Mouse (Mus musculus): ENCODE results near the gene Trmt112. TPM values are rescaled to one million over a fixed set of nuclear protein-coding genes. Genes with fewer than 3 reads are reported as not detected.

Gene Trmt112
- polyA plus RNA-seq, 1 experiment from 2014 or later: 111 TPM

DNA sequence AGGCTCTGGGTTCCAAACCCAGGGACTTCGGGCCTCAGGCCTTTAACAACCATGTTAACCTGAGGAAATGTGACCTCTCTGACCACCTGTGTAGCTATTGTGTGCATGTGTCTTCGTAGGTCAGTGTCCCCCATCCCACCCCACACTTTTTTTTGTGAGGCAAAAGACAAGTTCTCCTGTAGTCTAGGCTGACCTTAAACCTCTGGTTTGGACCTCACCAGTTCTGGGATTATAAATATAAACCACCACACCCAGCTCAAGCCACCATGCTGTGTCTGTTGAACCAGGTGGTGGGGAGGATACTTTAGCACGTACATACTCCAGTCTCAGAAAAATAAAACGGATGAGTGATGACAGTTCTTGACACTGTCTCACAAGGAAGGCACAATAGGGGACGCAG, 40.5 kb downstream of the Trmt112 start:
- Histone ChIP-seq H3K4me1 (ENCODE audit: control insufficient read depth, insufficient read depth, low read length) (peaks cover 27% of the 10 kb centered on the region), H3K9me3 (replicated peaks; ENCODE audit: control insufficient read depth, low read length) (no peaks in the 10 kb centered on the region), H3K4me3 (replicated peaks; ENCODE audit: low read length) (peak overlapping the region; percentile 68), H3K9ac (ENCODE audit: low read length) (peak overlapping the region; percentile 82), H3K27ac (ENCODE audit: low read length) (peak overlapping the region; percentile 98), H3K4me2 (ENCODE audit: low read depth, low read length) (peak overlapping the region; percentile 62), H3K36me3 (ENCODE audit: control insufficient read depth, insufficient read depth, low read length) (peaks cover 2% of the 10 kb centered on the region), H3K27me3 (ENCODE audit: control insufficient read depth, insufficient read depth, low read length) (no peaks in the 10 kb centered on the region)
- 51% methylated on average over 5 of the region's 5 CpGs for WGBS
- ATAC-seq (ENCODE audit: insufficient read depth, low FRiP score): no peak

DNA sequence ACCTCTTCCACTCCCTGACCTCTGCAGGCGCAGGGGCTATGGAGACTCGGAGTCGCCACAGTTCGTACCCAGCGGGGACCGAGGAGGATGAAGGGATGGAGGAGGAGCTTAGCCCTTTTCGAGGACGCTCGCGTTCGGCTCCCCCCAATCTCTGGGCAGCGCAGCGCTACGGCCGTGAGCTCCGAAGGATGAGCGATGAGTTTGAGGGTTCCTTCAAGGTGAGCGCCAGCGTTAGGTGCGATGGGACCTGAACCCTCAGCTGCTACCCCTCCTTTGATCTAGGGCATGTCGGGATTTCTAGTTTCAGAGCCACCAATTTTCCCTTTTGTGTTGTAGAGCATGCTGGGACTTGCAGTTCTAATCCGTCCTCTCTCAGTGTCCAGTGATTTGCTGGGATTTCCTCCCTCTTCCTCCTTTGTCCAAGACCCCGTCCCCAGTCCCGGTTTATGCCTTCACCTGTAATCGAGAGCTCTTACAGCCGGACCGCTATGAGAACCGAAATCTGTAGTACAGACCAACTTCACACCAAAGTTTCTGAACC, 41.2 kb downstream of the Trmt112 start:
- peak overlapping the region; percentile 98 for H3K27ac ChIP-seq (ENCODE audit: low read length)
- peaks cover 9% of the 10 kb centered on the region for H3K36me3 ChIP-seq (ENCODE audit: control insufficient read depth, insufficient read depth, low read length)
- peak overlapping the region; percentile 62 for H3K4me2 ChIP-seq (ENCODE audit: low read depth, low read length)
- peak; percentile 35; the same call in 1 of the 2 replicates for ATAC-seq (ENCODE audit: insufficient read depth, low FRiP score)
- H3K4me1 ChIP-seq (ENCODE audit: control insufficient read depth, insufficient read depth, low read length): peaks cover 27% of the 10 kb centered on the region
- H3K9me3 ChIP-seq (replicated peaks; ENCODE audit: control insufficient read depth, low read length): no peaks in the 10 kb centered on the region
- WGBS: under 1% methylated on average over 28 of the region's 28 CpGs
- H3K27me3 ChIP-seq (ENCODE audit: control insufficient read depth, insufficient read depth, low read length): no peaks in the 10 kb centered on the region
- H3K9ac ChIP-seq (ENCODE audit: low read length): peak overlapping the region; percentile 82
- H3K4me3 ChIP-seq (replicated peaks; ENCODE audit: low read length): peak overlapping the region; percentile 68

DNA sequence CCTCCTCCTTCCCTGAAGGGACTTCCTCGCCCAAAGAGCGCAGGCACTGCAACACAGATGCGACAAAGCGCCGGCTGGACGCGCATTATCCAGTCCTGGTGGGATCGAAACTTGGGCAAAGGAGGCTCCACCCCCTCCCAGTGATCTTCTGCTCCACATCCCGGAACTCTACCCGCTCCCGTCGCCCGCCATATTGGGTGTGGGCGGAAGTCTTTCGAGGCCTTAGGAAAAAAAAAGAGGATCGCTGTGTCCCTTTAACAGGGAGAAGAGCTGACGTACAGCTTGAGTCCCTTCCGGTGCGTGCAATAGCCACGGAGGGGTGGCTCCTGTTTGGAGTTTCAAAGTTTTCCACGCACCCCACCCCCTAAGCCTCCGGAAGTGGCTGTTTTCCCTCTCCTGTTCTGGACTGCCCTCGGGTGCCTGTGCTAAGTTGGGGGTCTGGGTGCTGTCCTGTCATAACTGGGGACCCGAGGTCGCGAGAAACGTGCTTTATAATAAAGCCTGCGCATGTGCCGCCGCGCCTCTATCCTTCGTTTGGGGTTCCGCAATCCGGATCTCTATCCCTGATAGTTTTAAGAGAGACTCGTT, 42.0 kb downstream of the Trmt112 start:
- H3K4me1 ChIP-seq (ENCODE audit: control insufficient read depth, insufficient read depth, low read length): peaks cover 27% of the 10 kb centered on the region
- peaks cover 10% of the 10 kb centered on the region for H3K36me3 ChIP-seq (ENCODE audit: control insufficient read depth, insufficient read depth, low read length)
- peak overlapping the region; percentile 68 for H3K4me3 ChIP-seq (replicated peaks; ENCODE audit: low read length)
- no peaks in the 10 kb centered on the region for H3K27me3 ChIP-seq (ENCODE audit: control insufficient read depth, insufficient read depth, low read length)
- under 1% methylated on average over 35 of the region's 35 CpGs for WGBS
- H3K9me3 ChIP-seq (replicated peaks; ENCODE audit: control insufficient read depth, low read length): no peaks in the 10 kb centered on the region
- peak overlapping the region; percentile 62 for H3K4me2 ChIP-seq (ENCODE audit: low read depth, low read length)
- peak overlapping the region; percentile 82 for H3K9ac ChIP-seq (ENCODE audit: low read length)
- ATAC-seq (ENCODE audit: insufficient read depth, low FRiP score): peak; percentile 81
- peak overlapping the region; percentile 98 for H3K27ac ChIP-seq (ENCODE audit: low read length)

DNA sequence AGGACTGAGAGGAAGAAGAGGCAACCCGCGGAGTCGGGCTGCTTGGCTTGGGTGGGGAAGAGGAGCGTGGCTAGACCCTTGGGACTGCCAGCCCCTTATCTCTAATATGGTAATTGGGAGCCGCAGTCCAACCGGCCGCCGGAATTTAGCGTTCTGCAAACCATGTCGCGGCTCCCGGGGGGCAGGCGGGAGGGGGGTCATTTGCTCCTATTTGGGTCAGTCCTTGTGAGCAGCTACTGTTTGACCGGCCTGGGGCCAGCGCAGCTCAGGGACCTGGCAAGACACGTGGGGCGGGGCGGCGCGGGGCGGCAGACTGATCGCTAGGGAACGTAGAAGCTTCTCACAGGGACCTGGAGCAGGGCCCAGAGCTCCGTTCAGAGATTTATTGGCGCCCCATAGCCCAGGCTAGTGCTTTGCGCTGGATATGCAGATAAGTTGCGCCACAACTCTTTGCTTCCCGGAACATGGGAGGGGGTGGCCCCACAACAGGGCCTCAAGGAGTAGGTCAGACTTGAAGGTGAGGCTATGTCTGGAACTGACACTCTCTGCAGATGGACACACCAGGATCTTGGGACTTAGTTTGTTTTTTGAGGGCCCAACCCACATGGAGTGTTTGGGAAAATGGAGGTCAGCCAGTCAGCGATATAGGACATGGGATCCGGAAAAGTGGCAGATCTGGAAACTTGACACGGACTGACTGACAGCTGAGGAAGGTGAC, 42.7 kb downstream of the Trmt112 start:
- H3K27ac ChIP-seq (ENCODE audit: low read length): peak overlapping the region; percentile 98

DNA sequence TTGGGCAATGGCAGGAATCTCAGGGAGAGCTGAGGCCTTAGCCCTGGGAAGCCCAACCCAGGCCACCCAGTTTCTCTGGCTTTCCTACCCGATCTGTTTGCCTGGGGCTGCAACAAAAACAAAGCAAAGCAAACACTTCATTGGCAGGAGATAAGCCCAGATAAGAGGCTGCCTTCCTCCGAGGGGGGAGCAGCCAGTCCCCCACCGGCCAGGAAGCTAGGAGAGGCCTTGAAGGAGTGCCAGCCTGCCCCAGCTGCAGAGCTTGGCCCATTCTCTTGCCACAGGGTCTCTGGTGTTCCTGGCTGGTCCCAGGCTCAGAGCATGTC, 43.2 kb downstream of the Trmt112 start:
- WGBS: 8% methylated on average over 3 of the region's 3 CpGs
- no peaks in the 10 kb centered on the region for H3K27me3 ChIP-seq (ENCODE audit: control insufficient read depth, insufficient read depth, low read length)
- H3K36me3 ChIP-seq (ENCODE audit: control insufficient read depth, insufficient read depth, low read length): peaks cover 10% of the 10 kb centered on the region
- H3K9ac ChIP-seq (ENCODE audit: low read length): peak overlapping the region; percentile 82
- H3K27ac ChIP-seq (ENCODE audit: low read length): peak overlapping the region; percentile 98
- peaks cover 27% of the 10 kb centered on the region for H3K4me1 ChIP-seq (ENCODE audit: control insufficient read depth, insufficient read depth, low read length)
- H3K9me3 ChIP-seq (replicated peaks; ENCODE audit: control insufficient read depth, low read length): no peaks in the 10 kb centered on the region
- peak overlapping the region; percentile 62 for H3K4me2 ChIP-seq (ENCODE audit: low read depth, low read length)
- peak; percentile 18; the same call in 1 of the 2 replicates for ATAC-seq (ENCODE audit: insufficient read depth, low FRiP score)
- H3K4me3 ChIP-seq (replicated peaks; ENCODE audit: low read length): peak overlapping the region; percentile 68

More for the DNA sequence above, 42.7 kb downstream of the Trmt112 start:
- peaks cover 10% of the 10 kb centered on the region for H3K36me3 ChIP-seq (ENCODE audit: control insufficient read depth, insufficient read depth, low read length)
- H3K27me3 ChIP-seq (ENCODE audit: control insufficient read depth, insufficient read depth, low read length): no peaks in the 10 kb centered on the region
- H3K4me2 ChIP-seq (ENCODE audit: low read depth, low read length): peak overlapping the region; percentile 62
- peak overlapping the region; percentile 82 for H3K9ac ChIP-seq (ENCODE audit: low read length)
- H3K4me3 ChIP-seq (replicated peaks; ENCODE audit: low read length): peak overlapping the region; percentile 68
- 2% methylated on average over 31 of the region's 31 CpGs for whole genome bisulfite sequencing
- peaks cover 27% of the 10 kb centered on the region for H3K4me1 ChIP-seq (ENCODE audit: control insufficient read depth, insufficient read depth, low read length)
- ATAC-seq (ENCODE audit: insufficient read depth, low FRiP score): peak; percentile 41
- no peaks in the 10 kb centered on the region for H3K9me3 ChIP-seq (replicated peaks; ENCODE audit: control insufficient read depth, low read length)

DNA sequence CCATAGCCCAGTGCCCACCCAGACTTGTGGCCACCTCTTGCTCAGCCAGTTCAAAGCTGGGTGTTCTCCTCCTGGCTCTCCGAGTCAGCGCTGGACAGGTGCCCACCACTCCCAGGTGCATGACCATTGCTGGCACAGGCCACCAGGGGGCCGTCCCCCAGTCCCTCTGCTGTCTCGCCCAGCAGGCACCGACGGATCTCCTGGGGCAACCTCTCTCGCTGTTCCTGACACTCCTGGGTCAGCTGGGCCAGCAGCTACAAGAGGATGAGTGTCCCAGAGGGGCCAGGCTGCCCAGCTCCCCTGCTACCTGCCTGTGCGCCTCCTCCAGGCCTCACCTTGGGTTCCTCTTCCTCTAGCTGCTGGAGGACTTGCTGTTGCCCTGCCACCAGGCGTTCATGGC, 44.5 kb downstream of the Trmt112 start:
- peaks cover 27% of the 10 kb centered on the region for H3K4me1 ChIP-seq (ENCODE audit: control insufficient read depth, insufficient read depth, low read length)
- H3K27ac ChIP-seq (ENCODE audit: low read length): no peak overlapping the region
- no peak overlapping the region for H3K4me3 ChIP-seq (replicated peaks; ENCODE audit: low read length)
- ATAC-seq (ENCODE audit: insufficient read depth, low FRiP score): no peak
- no peaks in the 10 kb centered on the region for H3K9me3 ChIP-seq (replicated peaks; ENCODE audit: control insufficient read depth, low read length)
- 58% methylated on average over 9 of the region's 9 CpGs for WGBS
- H3K4me2 ChIP-seq (ENCODE audit: low read depth, low read length): no peak overlapping the region
- H3K36me3 ChIP-seq (ENCODE audit: control insufficient read depth, insufficient read depth, low read length): peaks cover 20% of the 10 kb centered on the region
- 0 out of 2 replicates have a peak overlapping the region, but pooled peaks have one; percentile 27 for H3K9ac ChIP-seq (ENCODE audit: low read length)
- no peaks in the 10 kb centered on the region for H3K27me3 ChIP-seq (ENCODE audit: control insufficient read depth, insufficient read depth, low read length)

DNA sequence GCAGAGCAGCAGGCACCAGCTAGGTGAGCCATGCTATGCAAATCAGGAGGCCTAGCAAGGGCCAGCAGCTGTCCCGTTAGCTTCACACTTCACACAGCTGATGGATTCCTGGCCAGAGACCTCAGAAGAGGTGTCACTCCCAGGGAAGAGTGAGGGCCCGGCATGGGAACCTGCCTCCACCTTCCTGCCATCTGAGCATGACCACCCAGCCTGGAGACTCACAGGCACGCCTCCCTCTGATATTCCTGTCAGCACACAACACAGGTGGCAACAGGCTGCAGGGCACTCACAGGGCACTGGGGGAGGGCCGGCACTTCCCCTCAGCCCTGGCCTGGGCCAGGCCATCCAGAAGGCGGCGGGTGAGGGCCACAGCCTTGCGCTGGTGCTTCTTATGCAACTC, 45.9 kb downstream of the Trmt112 start:
- Histone ChIP-seq H3K4me1 (ENCODE audit: control insufficient read depth, insufficient read depth, low read length) (peaks cover 14% of the 10 kb centered on the region; the same call in 1 of the 2 replicates), H3K36me3 (ENCODE audit: control insufficient read depth, insufficient read depth, low read length) (peaks cover 28% of the 10 kb centered on the region), H3K27me3 (ENCODE audit: control insufficient read depth, insufficient read depth, low read length) (no peaks in the 10 kb centered on the region), H3K9ac (ENCODE audit: low read length) (0 out of 2 replicates have a peak overlapping the region, but pooled peaks have one; percentile 13), H3K9me3 (replicated peaks; ENCODE audit: control insufficient read depth, low read length) (no peaks in the 10 kb centered on the region), H3K4me2 (ENCODE audit: low read depth, low read length) (no peak overlapping the region), H3K27ac (ENCODE audit: low read length) (no peak overlapping the region), H3K4me3 (replicated peaks; ENCODE audit: low read length) (no peak overlapping the region)
- WGBS: 76% methylated on average over 7 of the region's 7 CpGs
- ATAC-seq (ENCODE audit: insufficient read depth, low FRiP score): no peak

DNA sequence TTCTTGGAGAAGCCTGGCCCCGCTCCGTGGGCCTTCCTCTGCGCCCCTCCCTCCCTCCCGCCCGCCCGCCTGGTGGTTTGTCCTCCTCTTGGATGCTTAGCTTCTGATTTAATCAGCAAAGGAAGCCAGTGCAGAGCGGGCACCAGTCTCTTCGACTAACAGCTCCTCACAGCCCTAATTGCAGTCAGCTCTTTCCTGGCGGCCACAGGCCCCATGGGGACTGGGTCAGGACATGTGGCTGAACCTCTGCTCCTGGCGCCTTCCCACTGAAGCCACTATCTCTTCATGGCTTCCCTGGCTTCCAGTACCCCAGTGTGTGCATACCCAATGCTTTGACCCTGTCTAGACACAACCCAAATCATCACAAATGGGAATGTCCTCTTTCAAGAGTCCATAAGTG, 47.0 kb downstream of the Trmt112 start:
- no peak overlapping the region for H3K4me2 ChIP-seq (ENCODE audit: low read depth, low read length)
- no peak overlapping the region for H3K9ac ChIP-seq (ENCODE audit: low read length)
- no peak for ATAC-seq (ENCODE audit: insufficient read depth, low FRiP score)
- peaks cover 31% of the 10 kb centered on the region for H3K36me3 ChIP-seq (ENCODE audit: control insufficient read depth, insufficient read depth, low read length)
- WGBS: 83% methylated on average over 10 of the region's 10 CpGs
- no peak overlapping the region for H3K27ac ChIP-seq (ENCODE audit: low read length)
- peaks cover 14% of the 10 kb centered on the region; the same call in 1 of the 2 replicates for H3K4me1 ChIP-seq (ENCODE audit: control insufficient read depth, insufficient read depth, low read length)
- no peak overlapping the region for H3K4me3 ChIP-seq (replicated peaks; ENCODE audit: low read length)
- no peaks in the 10 kb centered on the region for H3K9me3 ChIP-seq (replicated peaks; ENCODE audit: control insufficient read depth, low read length)
- H3K27me3 ChIP-seq (ENCODE audit: control insufficient read depth, insufficient read depth, low read length): no peaks in the 10 kb centered on the region
